Mouse (Mus musculus) fat pad, adult 2 months (tissue): ENCODE measurements around the gene Cdh13.
"Not testable (repeated sequence)": the region's sequence is repeated elsewhere in the genome, so short reads cannot be mapped to it uniquely, and the experiment has no call there.

ENCODE experiments used
- DNase-seq: peaks from one replicate; pipeline ENCODE4 v3.0.0-alpha.2; 2011; ENCODE audit warnings: low read depth, low spot score; ENCODE audit errors: extremely low read depth

The Cdh13 gene

DNA sequence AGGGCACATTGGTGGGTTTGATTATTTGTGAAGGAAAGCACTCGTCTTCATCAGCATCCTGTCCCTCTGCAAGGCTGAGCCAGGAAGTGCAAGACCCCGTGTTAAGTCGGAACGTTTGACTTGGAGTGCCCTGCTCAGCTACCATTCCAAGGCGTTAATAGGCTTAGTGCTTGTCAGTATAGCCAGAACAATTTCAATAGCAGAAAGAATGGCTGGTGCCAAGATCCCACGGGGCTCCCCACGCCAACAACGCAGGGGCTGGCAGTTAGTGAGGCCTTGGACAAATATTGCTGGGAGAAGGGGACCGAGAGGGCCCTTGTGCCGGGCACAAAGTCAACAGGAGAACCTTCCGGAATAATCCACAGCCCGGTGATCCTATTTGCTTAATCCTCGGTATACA is 897.1 kb downstream of the Cdh13 start:
- no peak for DNase-seq

DNA sequence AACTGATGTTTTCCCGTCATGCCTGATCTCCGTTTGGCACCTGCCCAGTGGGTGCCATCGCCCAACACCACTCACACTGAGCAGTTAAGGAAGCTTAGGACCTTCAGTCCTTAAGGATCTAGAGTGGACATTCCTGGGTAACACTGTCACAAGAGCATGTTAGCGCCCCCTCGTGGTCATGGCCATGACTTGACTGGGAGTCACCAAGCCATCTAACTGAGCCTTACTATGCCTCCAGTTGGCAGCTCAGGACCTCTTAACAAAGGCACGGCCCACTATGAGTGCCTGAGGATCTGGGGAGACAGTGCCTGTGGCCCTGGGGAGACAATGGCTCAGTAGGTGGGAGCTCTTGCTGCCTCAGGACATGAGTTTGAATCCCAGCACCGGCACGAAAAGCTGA is 912.2 kb downstream of the Cdh13 start:
- DNase-seq, result no peak

DNA sequence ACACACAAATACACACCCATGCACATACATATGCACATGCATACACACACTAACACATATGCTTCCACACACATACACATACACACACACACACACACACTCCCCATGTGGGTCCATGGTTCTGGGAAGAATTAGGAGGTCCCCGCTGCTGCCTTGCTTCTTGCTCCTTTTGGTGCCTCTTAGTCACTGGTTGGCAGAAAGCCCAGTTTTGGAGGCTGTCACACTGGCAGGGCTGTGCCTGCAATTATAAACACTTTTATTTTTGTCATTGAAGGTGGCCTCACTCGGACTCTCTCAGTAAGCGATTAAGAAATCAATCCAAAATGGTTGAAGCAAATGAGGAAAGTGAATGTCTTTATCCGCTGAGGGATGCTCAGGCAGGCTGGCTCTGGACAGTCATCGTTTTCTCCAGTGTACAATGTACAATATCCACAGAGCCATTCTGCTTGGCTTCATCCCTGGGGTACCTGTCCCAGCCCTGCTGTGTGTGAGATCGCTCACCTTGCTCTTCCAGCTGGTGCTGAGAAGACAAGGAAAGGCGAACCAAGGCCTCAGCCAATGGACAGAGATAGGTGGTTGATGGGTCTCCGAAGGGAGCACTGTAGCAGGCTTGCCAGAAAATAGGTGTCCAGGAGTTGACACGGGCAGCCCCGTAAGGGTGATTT is 913.1 kb downstream of the Cdh13 start:
- DNase-seq, result no peak

DNA sequence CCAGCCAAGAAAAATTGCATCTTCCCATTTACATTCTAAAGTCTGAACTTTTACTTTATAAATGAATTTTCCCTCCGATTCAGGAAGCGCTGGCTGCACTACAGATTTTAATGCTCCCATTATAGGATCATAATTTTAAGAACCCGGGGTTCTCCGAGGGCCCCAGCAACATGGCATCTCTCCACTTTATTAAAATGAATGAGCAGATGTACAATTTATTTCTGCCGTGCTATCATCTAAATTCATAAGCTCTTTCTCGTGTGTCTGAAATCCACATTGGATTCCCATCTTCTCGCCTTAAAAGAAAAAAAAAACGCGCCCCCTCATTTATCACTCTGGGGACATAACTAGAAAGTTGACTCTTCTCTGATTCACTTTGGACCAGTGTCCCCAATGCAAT is 925.0 kb downstream of the Cdh13 start:
- DNase-seq, result no peak

DNA sequence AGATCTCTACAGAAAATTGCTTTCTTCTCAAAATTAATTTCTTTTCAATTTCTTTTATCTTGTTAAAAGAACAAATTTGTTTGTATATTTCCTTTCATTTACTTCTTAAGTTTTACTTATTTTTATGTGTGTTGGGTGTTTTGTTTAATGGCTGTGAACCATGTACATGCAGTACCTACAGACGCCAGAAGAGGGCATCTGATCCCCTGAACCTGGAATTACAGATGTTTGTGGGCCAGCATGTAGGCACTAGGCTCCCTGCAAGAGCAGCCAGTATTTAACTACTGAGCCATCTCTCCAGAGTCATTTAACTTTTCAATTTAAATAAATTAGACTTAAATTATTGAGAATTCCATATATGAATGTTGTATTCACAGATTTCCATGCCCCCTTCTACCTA is 941.0 kb downstream of the Cdh13 start:
- no peak for DNase-seq

DNA sequence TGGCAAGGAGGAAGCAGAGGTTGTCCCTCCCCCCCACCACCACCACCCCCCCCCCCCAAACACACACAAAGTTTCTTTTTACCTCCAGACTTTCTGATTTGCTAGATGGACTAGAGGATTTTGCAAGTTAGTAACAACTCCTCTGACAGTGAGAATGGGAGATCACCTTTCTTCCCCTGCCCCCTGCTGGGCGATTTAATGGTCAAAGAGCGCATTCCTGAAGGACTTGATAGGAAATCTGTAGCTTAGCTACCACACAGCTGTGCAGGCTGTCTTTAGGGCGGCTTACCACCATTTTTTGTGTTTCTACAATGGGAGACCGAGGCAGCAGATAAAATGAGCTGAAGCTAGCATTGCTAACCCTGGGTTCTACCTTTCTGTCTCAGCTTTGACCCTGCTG is 961.6 kb downstream of the Cdh13 start:
- no peak for DNase-seq

DNA sequence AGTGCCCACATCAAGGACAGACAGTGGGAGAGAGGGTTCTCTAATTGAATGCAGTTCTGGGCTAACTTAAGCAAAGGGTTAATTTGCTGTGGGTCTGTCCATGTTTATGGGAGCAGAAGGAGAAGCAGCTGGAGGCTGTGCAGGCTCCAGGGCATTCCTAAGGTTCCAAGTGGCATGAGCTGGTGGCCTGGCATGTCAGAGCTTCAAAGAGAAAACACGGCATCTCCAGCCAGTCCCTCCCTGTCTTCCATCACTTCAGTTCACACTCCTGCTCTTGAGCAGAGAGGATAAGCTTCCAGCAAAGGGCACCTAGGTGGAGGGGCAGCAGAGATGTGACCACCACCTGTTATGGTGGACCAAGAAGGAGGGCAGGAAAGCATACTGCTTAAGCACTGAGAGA is 962.1 kb downstream of the Cdh13 start:
- no peak for DNase-seq

DNA sequence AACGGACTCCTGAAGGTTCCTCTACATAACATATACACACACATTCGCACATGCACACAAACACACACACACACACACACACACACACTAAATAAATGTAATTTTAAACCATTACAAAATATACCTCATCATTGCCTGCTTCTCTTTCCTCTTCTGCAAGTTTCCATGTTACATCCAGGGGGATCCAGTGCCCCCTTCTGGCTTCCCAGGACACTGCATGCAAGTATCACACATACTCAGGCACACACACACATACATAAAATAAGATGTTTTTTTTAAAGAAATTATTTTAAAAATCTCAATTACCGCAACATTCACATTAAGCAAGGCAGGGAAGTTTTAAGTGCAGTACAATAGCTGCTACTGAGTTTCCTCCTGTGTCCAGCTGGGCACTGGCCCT is 970.8 kb downstream of the Cdh13 start:
- DNase-seq, result no peak

DNA sequence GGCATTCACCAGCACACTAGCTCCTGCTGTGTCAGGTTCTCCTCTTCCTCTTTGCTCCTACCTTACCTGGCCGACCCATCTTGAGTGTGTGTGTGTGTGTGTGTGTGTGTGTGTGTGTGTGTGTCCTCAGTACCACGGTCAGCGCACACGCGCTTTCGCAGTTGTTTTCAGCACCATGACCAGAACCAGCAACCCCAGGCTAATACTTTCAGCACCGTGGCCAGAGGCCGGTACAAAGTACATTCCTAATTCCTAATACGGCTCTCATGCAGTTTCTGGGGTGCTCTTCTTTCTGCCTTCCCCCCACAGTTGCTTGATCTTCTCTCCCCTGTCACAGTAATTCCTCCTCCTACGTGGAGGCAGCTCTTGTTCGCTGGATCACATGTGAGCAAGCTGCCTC is 975.1 kb downstream of the Cdh13 start:
- DNase-seq, result no peak

DNA sequence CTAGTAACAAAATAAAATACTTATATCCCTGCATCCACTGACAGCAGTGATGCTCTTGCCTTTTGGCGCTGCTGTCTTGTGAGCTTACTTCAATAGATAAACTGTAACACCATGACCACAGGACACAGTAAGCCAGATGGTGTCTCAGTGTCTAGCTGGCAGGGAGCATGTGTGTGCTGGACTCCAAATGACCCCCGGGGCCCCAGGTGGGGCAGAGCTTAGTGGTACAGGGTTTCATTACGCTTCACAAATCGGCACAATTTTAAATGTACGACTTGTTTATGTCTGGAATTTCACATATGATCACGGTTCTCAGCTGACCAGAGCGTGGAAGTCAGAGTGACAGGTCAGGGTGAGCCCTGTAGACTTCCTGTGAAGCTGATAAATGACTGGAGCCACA is 980.2 kb downstream of the Cdh13 start:
- no peak for DNase-seq

DNA sequence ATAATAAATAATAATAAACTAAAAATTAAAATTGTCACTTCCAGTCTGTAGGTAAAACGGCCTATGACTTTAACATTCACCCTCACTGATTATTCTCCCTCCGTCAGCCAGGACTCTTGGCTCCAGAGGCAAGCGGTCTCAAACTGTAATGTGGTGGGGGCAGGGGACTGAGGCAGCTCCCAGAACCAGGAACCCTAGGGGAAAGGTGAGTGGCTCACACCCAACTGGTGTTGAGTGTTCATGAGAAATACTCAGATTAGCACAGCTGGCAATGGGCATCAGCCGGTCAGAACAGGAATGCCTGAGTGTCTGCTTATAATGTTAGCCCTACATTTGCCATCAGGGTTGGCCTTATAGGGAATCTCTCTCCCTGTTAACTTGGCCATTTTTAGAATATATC is 982.8 kb downstream of the Cdh13 start:
- DNase-seq, result no peak

DNA sequence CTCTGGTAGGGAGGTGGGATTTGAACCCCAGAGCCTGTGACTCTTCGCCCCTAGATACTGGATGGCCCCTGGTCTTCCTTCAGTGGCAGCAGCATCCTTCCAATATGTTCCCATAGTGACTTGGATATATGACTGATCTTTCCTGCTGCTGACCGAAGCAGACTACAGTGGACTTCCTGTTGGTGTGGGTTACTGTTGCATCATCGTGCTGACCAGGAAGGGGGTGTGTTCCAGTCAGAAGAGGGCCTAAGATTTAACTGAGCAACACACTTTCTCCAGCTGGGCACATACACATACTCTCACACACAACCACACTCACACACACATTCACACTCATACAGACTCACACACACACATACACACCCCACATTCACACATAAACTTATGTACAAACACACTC is 986.0 kb downstream of the Cdh13 start:
- no peak for DNase-seq

DNA sequence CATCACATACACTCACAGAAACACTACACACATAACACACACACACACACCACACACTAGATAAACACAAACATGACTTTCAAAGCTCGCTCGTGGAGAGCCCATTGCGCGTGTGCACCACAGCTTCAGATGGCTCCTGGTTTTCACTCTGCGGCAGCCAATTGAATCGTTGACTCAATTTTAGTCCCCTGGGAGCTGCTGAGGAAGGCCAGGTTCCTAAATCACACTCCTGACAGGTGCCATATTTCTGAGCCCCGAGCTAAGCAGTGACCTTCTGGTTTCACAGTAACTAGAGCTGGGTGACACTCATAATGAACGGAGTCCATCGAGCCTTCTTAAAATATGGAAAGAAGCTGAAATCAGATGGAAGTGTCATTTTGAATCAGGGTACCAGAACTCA is 986.8 kb downstream of the Cdh13 start:
- no peak for DNase-seq

DNA sequence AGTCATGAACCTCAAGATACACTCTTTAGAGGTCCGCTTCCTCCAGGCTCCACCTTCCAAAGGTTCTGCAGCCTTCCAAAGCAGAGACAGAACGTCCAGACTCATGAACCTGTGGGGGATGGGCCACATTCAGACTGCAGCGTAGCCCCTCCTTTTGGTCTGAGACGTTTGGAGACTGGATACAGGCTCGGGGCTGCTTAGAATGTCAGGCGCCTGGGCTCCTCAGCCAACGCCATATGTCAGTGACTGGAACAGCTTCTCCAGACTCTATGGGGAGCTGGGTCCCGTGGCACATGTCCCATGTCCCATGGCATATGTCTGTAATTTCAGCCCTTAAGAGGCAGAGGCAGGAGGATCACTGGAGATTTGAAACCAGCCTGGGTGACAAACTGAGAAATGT is 989.4 kb downstream of the Cdh13 start:
- DNase-seq, result no peak

DNA sequence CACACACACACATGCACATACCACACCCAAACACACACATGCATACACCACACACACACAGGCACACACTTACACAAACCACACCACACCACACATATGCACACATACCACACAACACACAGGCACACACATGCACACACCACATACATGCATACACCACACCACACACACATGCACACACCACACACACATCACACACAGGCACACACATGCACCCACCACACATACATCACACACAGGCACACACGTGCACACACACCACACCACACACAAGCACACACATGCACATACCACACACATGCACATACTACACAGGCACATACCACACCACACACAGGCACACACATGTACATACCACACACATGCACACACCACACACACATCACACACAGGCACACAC is 991.9 kb downstream of the Cdh13 start:
- DNase-seq, result no peak

DNA sequence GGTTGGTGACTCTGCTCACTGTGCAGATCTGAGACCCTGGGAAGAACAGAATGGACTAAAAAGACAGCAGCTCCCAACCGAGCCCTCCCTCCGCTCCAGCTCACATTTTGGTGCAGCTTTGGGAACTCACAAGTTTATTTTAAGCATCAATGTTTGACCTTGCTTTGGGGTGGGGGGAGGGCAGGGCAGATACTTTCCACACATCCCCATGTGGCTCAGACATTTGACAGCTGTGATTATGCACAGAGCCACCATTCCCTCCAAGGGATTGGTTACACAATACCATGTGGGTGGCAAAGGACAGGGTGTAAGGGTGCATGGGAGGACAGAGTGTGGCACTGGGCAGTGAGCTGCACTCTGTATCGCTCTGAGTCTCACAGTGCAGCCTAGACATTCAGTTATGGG is 993.5 kb downstream of the Cdh13 start:
- peak; percentile 3 for DNase-seq

DNA sequence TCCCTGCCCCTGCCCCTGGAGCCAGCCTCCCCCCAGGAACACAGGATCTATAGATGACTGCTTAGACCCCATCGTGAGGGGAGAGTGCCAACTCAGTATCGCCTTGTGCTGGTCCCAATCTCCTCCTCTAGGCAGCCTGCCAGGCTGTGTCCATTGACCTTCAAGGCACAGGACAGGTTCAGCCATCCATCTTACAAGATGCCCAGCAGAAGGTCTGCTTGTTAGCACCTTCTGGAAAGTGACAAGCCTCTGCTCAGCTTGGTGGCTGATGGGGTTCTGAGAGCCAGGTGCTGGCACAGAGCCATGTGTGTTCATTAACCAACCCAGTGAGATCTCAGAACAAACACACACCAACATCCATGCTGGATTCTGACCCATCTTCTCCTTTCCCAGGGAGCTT is 998.2 kb downstream of the Cdh13 start:
- no peak for DNase-seq

DNA sequence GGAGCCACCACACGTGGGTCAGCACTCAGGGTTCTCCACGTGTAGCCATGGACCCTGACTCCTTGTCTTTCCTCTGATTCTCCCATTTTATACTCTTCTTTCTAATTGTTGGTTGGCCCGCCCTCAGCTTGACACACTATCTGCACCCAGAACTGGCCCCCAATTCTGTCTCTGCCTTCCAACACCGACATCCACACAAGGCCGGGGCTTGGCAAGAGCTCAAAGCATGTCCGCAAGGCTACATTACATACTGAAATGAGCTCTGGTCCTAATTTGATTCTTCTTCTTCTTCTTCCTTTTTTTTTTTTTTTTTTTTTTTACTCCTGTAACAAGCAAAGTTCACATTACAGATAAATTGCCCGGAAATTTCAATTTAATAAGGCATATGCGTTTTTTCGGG is 1001.0 kb downstream of the Cdh13 start:
- no peak for DNase-seq

DNA sequence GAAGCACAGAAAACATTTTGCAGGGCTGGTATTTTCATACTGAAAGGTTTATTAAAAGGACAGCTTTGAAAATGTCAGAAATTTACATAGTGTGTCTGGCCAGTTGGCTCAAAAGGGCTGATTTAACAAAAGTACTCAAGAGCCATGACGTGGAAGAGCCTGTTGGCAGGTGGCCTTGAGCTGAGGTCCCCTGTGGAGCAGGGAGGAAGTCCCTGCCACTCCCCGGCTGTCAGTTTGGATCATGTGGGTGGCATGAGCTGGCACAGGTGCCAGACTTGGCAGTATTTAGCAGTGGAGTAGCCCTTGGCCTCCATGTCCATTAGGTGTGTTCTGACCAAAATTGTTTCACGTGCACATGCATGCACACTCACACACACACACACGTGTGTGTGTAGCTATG is 1001.4 kb downstream of the Cdh13 start:
- DNase-seq, result no peak

DNA sequence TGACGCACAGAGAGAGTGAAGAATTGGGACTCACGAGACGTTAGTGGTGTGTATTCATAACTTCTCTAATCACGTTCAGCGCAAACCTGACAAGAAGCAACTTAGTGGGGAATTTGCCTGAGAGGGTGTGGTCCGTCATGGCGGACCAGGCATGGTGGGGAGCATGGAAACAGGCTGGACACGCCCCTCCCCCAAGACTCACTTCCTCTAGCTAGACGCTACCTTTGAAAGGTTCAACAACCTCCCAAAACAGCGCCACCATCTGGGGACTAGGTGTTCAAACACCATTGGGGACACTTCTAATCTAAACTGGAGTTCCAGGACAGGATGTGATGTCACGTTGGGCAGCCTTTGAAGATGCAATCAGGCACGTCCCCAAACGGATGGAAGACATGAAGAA is 1011.9 kb downstream of the Cdh13 start:
- DNase-seq, result no peak

DNA sequence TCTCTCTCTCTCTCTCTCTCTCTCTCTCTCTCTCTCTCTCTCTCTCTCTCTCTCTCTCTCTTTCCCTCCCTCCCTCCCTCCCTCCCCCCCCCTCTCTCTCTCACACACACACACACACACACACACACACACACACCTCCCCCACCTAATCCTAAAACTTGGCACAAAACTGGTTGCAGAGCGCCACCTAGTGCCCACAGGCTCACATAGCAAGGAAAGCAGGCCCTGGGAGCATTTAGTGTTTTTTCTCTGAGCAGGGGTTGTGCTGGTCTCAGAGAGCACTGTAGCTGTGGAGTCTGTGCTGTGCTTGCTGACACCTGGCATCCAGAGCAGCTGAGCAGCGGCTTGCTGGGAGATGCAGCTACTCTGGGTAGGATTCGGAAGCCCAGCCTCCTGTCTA is 1014.2 kb downstream of the Cdh13 start:
- not testable (repeated sequence) for DNase-seq

DNA sequence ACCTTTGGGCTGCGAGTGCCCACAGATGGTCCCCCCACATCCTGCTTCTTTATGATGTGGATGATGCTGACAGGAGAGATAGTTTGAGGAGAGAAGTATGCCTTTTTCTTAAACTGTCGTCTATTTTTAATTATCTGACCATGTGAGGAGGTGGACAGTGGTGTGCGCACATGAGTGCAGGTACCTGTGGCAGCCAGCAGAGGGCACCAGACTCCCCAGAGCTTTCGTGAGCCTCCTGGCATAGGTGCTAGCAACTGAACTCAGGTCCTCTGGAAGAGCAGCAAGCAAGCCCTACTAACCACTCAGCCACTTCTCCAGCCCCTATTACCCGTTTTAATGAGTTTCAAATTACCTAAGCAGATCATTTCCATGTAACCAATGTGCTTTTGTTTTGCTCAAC is 1016.8 kb downstream of the Cdh13 start:
- no peak for DNase-seq

DNA sequence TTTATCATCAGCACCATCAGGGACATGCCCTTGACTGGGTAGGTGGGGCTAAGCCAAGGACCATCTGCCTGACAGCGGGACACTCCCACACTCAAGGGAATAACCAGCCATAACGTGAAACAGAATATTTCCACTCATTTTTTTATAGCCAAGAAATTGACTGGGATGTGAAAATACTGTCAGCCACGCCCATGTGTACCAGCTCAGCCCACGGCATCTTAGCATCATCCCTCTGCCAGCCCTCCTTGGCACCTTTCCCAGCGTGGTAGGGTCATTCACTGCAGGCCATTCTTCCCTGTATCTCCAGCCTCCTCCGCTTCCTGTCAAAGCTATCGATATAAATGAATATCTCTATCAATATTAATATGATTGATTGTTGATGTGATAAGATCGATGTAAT is 1020.7 kb downstream of the Cdh13 start:
- no peak for DNase-seq

DNA sequence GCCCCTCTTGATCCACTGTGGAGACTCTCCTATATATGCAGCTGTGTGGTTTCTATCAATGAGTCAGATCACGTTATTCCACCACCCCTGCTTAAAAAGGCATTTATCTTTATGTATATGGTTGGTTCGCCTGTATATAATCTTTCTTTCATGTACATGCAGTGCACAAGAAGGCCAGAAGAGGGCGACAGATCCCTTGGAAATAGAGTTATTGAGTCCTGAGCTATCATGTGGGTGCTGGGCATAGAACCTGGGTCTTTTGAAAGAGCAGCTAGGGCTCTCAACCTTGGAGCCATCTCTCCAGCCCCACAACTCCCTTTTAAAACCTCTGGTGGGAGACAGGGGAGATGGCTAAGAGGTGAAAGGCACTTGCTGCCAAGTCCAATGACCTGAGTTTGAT is 1027.9 kb downstream of the Cdh13 start:
- DNase-seq, result no peak
